Mouse (Mus musculus): Measurements from ENCODE around the gene Vdr. TPM values are rescaled to one million over a fixed set of nuclear protein-coding genes. Genes with fewer than 3 reads are reported as not detected.

Gene Vdr
- polyA plus RNA-seq, 1 experiment from 2014 or later, result 20.6 TPM

GRCm38 (mm10) chr15:97927821-97928220 is 17.4 kb upstream of the Vdr start:
- Histone ChIP-seq H3K4me2 (ENCODE audit: low read length) (no peak overlapping the region), H3K4me3 (replicated peaks; ENCODE audit: low read depth, low read length) (no peak overlapping the region), H3K4me1 (replicated peaks; ENCODE audit: insufficient read depth, low read length) (peaks cover 18% of the 10 kb centered on the region), H3K9me3 (replicated peaks; ENCODE audit: low read length) (no peaks in the 10 kb centered on the region), H3K27me3 (ENCODE audit: insufficient read depth, low read length) (no peaks in the 10 kb centered on the region), H3K9ac (ENCODE audit: low read depth, low read length) (no peak overlapping the region), H3K36me3 (ENCODE audit: insufficient read depth, low read length) (no peaks in the 10 kb centered on the region), H3K27ac (peak overlapping the region; percentile 77)
- DNase-seq (ENCODE audit: low spot score) (no peak), ATAC-seq (replicated peaks; ENCODE audit: low FRiP score, low read depth) (no peak)
- no peak for TF ChIP-seq CTCF (IDR thresholded peaks at IDR 0.05; ENCODE audit: low read depth)
- WGBS, result 50% methylated on average over 6 of the region's 6 CpGs

GRCm38 (mm10) chr15:97927018-97927417 is 16.6 kb upstream of the Vdr start:
- no peak for DNase-seq (ENCODE audit: low spot score)
- Histone ChIP-seq H3K9me3 (replicated peaks; ENCODE audit: low read length) (no peaks in the 10 kb centered on the region), H3K27me3 (ENCODE audit: insufficient read depth, low read length) (no peaks in the 10 kb centered on the region), H3K4me1 (replicated peaks; ENCODE audit: insufficient read depth, low read length) (peaks cover 18% of the 10 kb centered on the region), H3K36me3 (ENCODE audit: insufficient read depth, low read length) (no peaks in the 10 kb centered on the region), H3K9ac (ENCODE audit: low read depth, low read length) (no peak overlapping the region), H3K4me2 (ENCODE audit: low read length) (no peak overlapping the region), H3K27ac (peak overlapping the region; percentile 77; the same call in 1 of the 2 replicates), H3K4me3 (replicated peaks; ENCODE audit: low read depth, low read length) (no peak overlapping the region)
- no peak for TF ChIP-seq CTCF (IDR thresholded peaks at IDR 0.05; ENCODE audit: low read depth)
- peak; percentile 61 for ATAC-seq (replicated peaks; ENCODE audit: low FRiP score, low read depth)
- 32% methylated on average over 4 of the region's 4 CpGs for WGBS

- DNase-seq (ENCODE audit: low spot score), result no peak
- Histone ChIP-seq H3K9me3 (replicated peaks; ENCODE audit: low read length) (no peaks in the 10 kb centered on the region), H3K9ac (ENCODE audit: low read depth, low read length) (no peak overlapping the region), H3K4me2 (ENCODE audit: low read length) (no peak overlapping the region), H3K27ac (no peak overlapping the region), H3K36me3 (ENCODE audit: insufficient read depth, low read length) (no peaks in the 10 kb centered on the region), H3K4me1 (replicated peaks; ENCODE audit: insufficient read depth, low read length) (peaks cover 8% of the 10 kb centered on the region), H3K27me3 (ENCODE audit: insufficient read depth, low read length) (no peaks in the 10 kb centered on the region), H3K4me3 (replicated peaks; ENCODE audit: low read depth, low read length) (no peak overlapping the region)
- 87% methylated on average over 2 of the region's 2 CpGs for WGBS
- ATAC-seq (replicated peaks; ENCODE audit: low FRiP score, low read depth), result no peak; the same call in 1 of the 2 replicates
- TF ChIP-seq CTCF (IDR thresholded peaks at IDR 0.05; ENCODE audit: low read depth), result no peak
Measured at GRCm38 (mm10) chr15:97922421-97922820, 12.0 kb upstream of the Vdr start.

- Histone ChIP-seq H3K36me3 (ENCODE audit: insufficient read depth, low read length) (no peaks in the 10 kb centered on the region), H3K9me3 (replicated peaks; ENCODE audit: low read length) (no peaks in the 10 kb centered on the region), H3K4me1 (replicated peaks; ENCODE audit: insufficient read depth, low read length) (peaks cover 3% of the 10 kb centered on the region; the same call in 1 of the 2 replicates), H3K27me3 (ENCODE audit: insufficient read depth, low read length) (no peaks in the 10 kb centered on the region), H3K27ac (no peak overlapping the region), H3K4me3 (replicated peaks; ENCODE audit: low read depth, low read length) (no peak overlapping the region), H3K9ac (ENCODE audit: low read depth, low read length) (no peak overlapping the region), H3K4me2 (ENCODE audit: low read length) (no peak overlapping the region)
- TF ChIP-seq CTCF (IDR thresholded peaks at IDR 0.05; ENCODE audit: low read depth), result no peak
- WGBS, result 61% methylated on average over 9 of the region's 9 CpGs
- DNase-seq (ENCODE audit: low spot score) (no peak), ATAC-seq (replicated peaks; ENCODE audit: low FRiP score, low read depth) (no peak)
Measured at GRCm38 (mm10) chr15:97921796-97922195, 11.4 kb upstream of the Vdr start.

GRCm38 (mm10) chr15:97920306-97920705 is 9.9 kb upstream of the Vdr start:
- ATAC-seq (replicated peaks; ENCODE audit: low FRiP score, low read depth) (no peak), DNase-seq (ENCODE audit: low spot score) (no peak)
- WGBS, result 52% methylated on average over 5 of the region's 5 CpGs
- H3K36me3 ChIP-seq (ENCODE audit: insufficient read depth, low read length), result no peaks in the 10 kb centered on the region
- H3K4me3 ChIP-seq (replicated peaks; ENCODE audit: low read depth, low read length), result no peak overlapping the region
- no peak overlapping the region for H3K9ac ChIP-seq (ENCODE audit: low read depth, low read length)
- TF ChIP-seq CTCF (IDR thresholded peaks at IDR 0.05; ENCODE audit: low read depth), result no peak
- no peak overlapping the region for H3K27ac ChIP-seq
- H3K9me3 ChIP-seq (replicated peaks; ENCODE audit: low read length), result no peaks in the 10 kb centered on the region
- H3K27me3 ChIP-seq (ENCODE audit: insufficient read depth, low read length), result no peaks in the 10 kb centered on the region
- peaks cover 3% of the 10 kb centered on the region; the same call in 1 of the 2 replicates for H3K4me1 ChIP-seq (replicated peaks; ENCODE audit: insufficient read depth, low read length)
- no peak overlapping the region for H3K4me2 ChIP-seq (ENCODE audit: low read length)

- no peaks in the 10 kb centered on the region for H3K27me3 ChIP-seq (ENCODE audit: insufficient read depth, low read length)
- no peak overlapping the region for H3K4me2 ChIP-seq (ENCODE audit: low read length)
- ATAC-seq (replicated peaks; ENCODE audit: low FRiP score, low read depth) (no peak), DNase-seq (ENCODE audit: low spot score) (no peak)
- no peak overlapping the region for H3K27ac ChIP-seq
- H3K4me3 ChIP-seq (replicated peaks; ENCODE audit: low read depth, low read length), result no peak overlapping the region
- H3K9ac ChIP-seq (ENCODE audit: low read depth, low read length), result no peak overlapping the region
- WGBS, result 81% methylated on average over 7 of the region's 7 CpGs
- no peak for TF ChIP-seq CTCF (IDR thresholded peaks at IDR 0.05; ENCODE audit: low read depth)
- no peaks in the 10 kb centered on the region for H3K9me3 ChIP-seq (replicated peaks; ENCODE audit: low read length)
- H3K4me1 ChIP-seq (replicated peaks; ENCODE audit: insufficient read depth, low read length), result peaks cover 5% of the 10 kb centered on the region; the same call in 1 of the 2 replicates
- H3K36me3 ChIP-seq (ENCODE audit: insufficient read depth, low read length), result no peaks in the 10 kb centered on the region
Measured at GRCm38 (mm10) chr15:97919217-97919616, 8.8 kb upstream of the Vdr start.

GRCm38 (mm10) chr15:97917994-97918393 is 7.6 kb upstream of the Vdr start:
- 62% methylated on average over 9 of the region's 9 CpGs for WGBS
- H3K27ac ChIP-seq, result no peak overlapping the region
- H3K9ac ChIP-seq (ENCODE audit: low read depth, low read length), result no peak overlapping the region
- DNase-seq (ENCODE audit: low spot score), result no peak
- H3K27me3 ChIP-seq (ENCODE audit: insufficient read depth, low read length), result no peaks in the 10 kb centered on the region
- H3K36me3 ChIP-seq (ENCODE audit: insufficient read depth, low read length), result no peaks in the 10 kb centered on the region
- ATAC-seq (replicated peaks; ENCODE audit: low FRiP score, low read depth), result no peak
- H3K4me3 ChIP-seq (replicated peaks; ENCODE audit: low read depth, low read length), result no peak overlapping the region
- H3K4me2 ChIP-seq (ENCODE audit: low read length), result no peak overlapping the region
- no peak for TF ChIP-seq CTCF (IDR thresholded peaks at IDR 0.05; ENCODE audit: low read depth)
- no peaks in the 10 kb centered on the region for H3K9me3 ChIP-seq (replicated peaks; ENCODE audit: low read length)
- H3K4me1 ChIP-seq (replicated peaks; ENCODE audit: insufficient read depth, low read length), result peaks cover 7% of the 10 kb centered on the region

Data from kidney, postnatal 0 days (tissue).